Mouse (Mus musculus): ENCODE measurements around the gene Gm266. TPM values are rescaled to one million over a fixed set of nuclear protein-coding genes. Genes with fewer than 3 reads are reported as not detected.
A peak's percentile ranks its signal among the peaks of the same experiment; 100 is the strongest.

The Gm266 gene
- polyA plus RNA-seq, 1 experiment from 2014 or later, result 9.0 TPM

DNA sequence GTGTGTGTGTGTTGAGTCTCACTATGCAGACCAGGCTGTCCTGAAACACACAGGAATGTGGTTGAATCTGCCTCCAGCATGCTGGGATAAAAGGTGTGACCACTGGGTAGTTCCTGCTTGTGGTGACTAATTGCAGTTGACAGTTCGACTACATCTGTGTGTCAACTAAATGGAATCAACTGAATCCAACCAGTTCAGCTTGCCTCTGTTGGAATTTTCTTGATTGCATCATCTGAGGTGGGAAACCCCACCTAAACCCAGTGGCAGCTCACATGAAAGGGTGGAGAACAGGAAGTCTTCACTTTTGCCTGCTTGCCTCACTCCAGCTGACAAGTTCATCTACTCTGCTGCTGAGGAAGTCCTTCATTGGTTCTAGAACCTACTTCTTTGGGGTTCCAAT lies 14.5 kb downstream of the Gm266 start:
- H3K27me3 ChIP-seq, result peaks cover 20% of the 10 kb centered on the region
- no peaks in the 10 kb centered on the region for H3K9me3 ChIP-seq
- no peak overlapping the region for H3K4me3 ChIP-seq
- whole genome bisulfite sequencing, result 50% methylated on average over 1 of the region's 1 CpGs
- peaks cover 12% of the 10 kb centered on the region; the same call in 1 of the 2 replicates for H3K4me1 ChIP-seq
- no peak for ATAC-seq (ENCODE audit: low FRiP score, low read depth)
- H3K27ac ChIP-seq, result no peak overlapping the region
- no peak overlapping the region for H3K9ac ChIP-seq
- no peaks in the 10 kb centered on the region for H3K36me3 ChIP-seq
- H3K4me2 ChIP-seq (replicated peaks), result no peak overlapping the region

- Histone ChIP-seq H3K4me3 (no peak overlapping the region), H3K9ac (no peak overlapping the region), H3K36me3 (no peaks in the 10 kb centered on the region), H3K27me3 (peaks cover 25% of the 10 kb centered on the region), H3K27ac (no peak overlapping the region), H3K4me2 (replicated peaks) (no peak overlapping the region), H3K9me3 (no peaks in the 10 kb centered on the region), H3K4me1 (peaks cover 2% of the 10 kb centered on the region; the same call in 1 of the 2 replicates)
- ATAC-seq (ENCODE audit: low FRiP score, low read depth), result peak; percentile 57; the same call in 1 of the 2 replicates
- 9% methylated on average over 8 of the region's 8 CpGs for WGBS
Measured at GRCm38 (mm10) chr12:111469507-111469906, 16.1 kb downstream of the Gm266 start.

- H3K4me1 ChIP-seq, result peaks cover 2% of the 10 kb centered on the region; the same call in 1 of the 2 replicates
- 70% methylated on average over 7 of the region's 7 CpGs for WGBS
- H3K27me3 ChIP-seq, result peaks cover 20% of the 10 kb centered on the region
- H3K9me3 ChIP-seq, result no peaks in the 10 kb centered on the region
- H3K4me3 ChIP-seq, result no peak overlapping the region
- no peak overlapping the region; the same call in 1 of the 2 replicates for H3K9ac ChIP-seq
- no peaks in the 10 kb centered on the region for H3K36me3 ChIP-seq
- H3K4me2 ChIP-seq (replicated peaks), result no peak overlapping the region
- no peak for ATAC-seq (ENCODE audit: low FRiP score, low read depth)
- no peak overlapping the region for H3K27ac ChIP-seq
Measured at GRCm38 (mm10) chr12:111468206-111468605, 17.4 kb downstream of the Gm266 start.

DNA sequence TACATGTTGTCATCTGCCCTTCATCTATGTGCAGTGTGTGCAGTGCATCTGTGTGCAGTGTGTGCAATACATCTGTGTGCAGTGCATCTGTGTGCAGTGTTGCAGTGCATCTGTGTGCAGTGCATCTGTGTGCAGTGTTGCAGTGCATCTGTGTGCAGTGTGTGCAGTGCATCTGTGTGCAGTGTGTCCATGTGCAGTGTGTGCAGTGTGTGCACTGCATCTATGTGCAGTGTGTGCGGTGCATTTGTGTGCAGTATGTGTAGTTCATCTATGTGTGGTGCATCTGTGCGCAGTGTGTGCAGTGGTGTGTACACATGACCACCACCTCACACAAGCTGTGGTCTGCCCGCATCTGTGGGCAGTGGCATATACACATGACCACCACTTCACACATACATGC lies 19.3 kb downstream of the Gm266 start:
- Histone ChIP-seq H3K4me3 (no peak overlapping the region), H3K27ac (no peak overlapping the region), H3K36me3 (no peaks in the 10 kb centered on the region), H3K4me2 (replicated peaks) (no peak overlapping the region), H3K27me3 (peaks cover 24% of the 10 kb centered on the region), H3K9me3 (no peaks in the 10 kb centered on the region), H3K9ac (no peak overlapping the region), H3K4me1 (peaks cover 2% of the 10 kb centered on the region; the same call in 1 of the 2 replicates)
- 96% methylated on average over 3 of the region's 3 CpGs for WGBS
- no peak for ATAC-seq (ENCODE audit: low FRiP score, low read depth)

- Histone ChIP-seq H3K9ac (no peak overlapping the region), H3K4me3 (no peak overlapping the region), H3K9me3 (no peaks in the 10 kb centered on the region), H3K4me2 (replicated peaks) (no peak overlapping the region), H3K4me1 (no peaks in the 10 kb centered on the region), H3K27me3 (peaks cover 41% of the 10 kb centered on the region), H3K36me3 (no peaks in the 10 kb centered on the region), H3K27ac (no peak overlapping the region)
- ATAC-seq (ENCODE audit: low FRiP score, low read depth), result no peak
- WGBS, result 75% methylated on average over 7 of the region's 7 CpGs
Measured at GRCm38 (mm10) chr12:111463570-111463969, 22.1 kb downstream of the Gm266 start.

- Histone ChIP-seq H3K4me2 (replicated peaks) (no peak overlapping the region), H3K9ac (no peak overlapping the region), H3K36me3 (no peaks in the 10 kb centered on the region), H3K27ac (no peak overlapping the region), H3K27me3 (peaks cover 85% of the 10 kb centered on the region), H3K4me3 (no peak overlapping the region), H3K4me1 (peaks cover 26% of the 10 kb centered on the region), H3K9me3 (no peaks in the 10 kb centered on the region)
- WGBS, result 71% methylated on average over 1 of the region's 1 CpGs
- no peak for ATAC-seq (ENCODE audit: low FRiP score, low read depth)
Measured at GRCm38 (mm10) chr12:111457742-111458141, 27.9 kb downstream of the Gm266 start.

DNA sequence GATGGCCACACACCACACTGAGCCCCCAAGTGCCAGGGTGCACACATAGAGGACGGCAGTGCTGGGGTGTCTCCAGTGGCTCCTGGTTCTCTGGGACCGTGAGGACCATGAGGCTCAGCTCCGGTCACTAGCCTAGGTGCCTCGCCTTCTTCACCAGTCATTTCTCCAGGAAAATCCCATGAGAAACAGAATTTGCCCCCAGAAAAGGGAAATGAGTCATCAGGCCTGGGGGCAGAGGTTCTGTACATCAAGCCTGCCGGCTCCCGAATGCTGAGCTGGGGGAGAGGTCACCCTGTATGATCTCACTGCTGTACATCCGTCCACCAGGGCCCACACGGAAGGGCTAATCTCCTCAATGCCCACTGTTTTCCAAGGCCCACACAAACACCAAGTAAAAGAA lies 29.8 kb downstream of the Gm266 start:
- H3K27me3 ChIP-seq, result peaks cover 96% of the 10 kb centered on the region

DNA sequence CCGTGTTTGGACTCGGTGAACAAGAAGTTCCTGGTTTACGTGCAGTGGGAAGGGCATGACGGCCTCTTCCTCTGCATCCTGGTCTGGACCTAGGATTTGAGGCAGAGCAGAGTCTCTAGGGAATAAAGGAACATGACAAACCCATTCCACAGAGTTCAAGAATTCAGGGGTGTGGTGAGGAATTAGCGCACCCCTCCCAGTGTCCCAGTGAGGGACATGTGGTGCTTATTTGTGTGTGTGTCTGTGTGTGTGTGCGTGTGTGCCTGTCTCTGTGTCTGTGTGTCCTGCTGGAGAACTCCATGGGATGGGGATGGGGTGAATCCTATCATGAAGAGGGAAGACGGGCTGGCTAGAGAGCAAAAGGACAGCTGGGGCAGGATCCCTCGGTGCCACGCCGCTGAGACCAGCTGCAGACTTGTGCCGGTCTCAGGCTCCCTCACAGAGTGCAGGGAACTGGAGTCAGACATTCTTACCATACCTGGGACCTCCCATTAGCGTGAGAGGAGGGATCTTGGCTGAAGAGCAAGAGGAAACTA lies 30.2 kb downstream of the Gm266 start:
- Histone ChIP-seq H3K36me3 (no peaks in the 10 kb centered on the region), H3K4me1 (peaks cover 32% of the 10 kb centered on the region), H3K9ac (no peak overlapping the region), H3K9me3 (no peaks in the 10 kb centered on the region), H3K4me2 (replicated peaks) (no peak overlapping the region), H3K27me3 (peaks cover 97% of the 10 kb centered on the region), H3K27ac (no peak overlapping the region), H3K4me3 (no peak overlapping the region)
- no peak for ATAC-seq (ENCODE audit: low FRiP score, low read depth)
- WGBS, result 64% methylated on average over 12 of the region's 12 CpGs

More for the DNA sequence above, 29.8 kb downstream of the Gm266 start:
- Histone ChIP-seq H3K9me3 (no peaks in the 10 kb centered on the region), H3K4me2 (replicated peaks) (no peak overlapping the region), H3K4me3 (no peak overlapping the region), H3K4me1 (peaks cover 27% of the 10 kb centered on the region), H3K36me3 (no peaks in the 10 kb centered on the region), H3K9ac (no peak overlapping the region), H3K27ac (no peak overlapping the region)
- 67% methylated on average over 8 of the region's 8 CpGs for WGBS
- no peak for ATAC-seq (ENCODE audit: low FRiP score, low read depth)

DNA sequence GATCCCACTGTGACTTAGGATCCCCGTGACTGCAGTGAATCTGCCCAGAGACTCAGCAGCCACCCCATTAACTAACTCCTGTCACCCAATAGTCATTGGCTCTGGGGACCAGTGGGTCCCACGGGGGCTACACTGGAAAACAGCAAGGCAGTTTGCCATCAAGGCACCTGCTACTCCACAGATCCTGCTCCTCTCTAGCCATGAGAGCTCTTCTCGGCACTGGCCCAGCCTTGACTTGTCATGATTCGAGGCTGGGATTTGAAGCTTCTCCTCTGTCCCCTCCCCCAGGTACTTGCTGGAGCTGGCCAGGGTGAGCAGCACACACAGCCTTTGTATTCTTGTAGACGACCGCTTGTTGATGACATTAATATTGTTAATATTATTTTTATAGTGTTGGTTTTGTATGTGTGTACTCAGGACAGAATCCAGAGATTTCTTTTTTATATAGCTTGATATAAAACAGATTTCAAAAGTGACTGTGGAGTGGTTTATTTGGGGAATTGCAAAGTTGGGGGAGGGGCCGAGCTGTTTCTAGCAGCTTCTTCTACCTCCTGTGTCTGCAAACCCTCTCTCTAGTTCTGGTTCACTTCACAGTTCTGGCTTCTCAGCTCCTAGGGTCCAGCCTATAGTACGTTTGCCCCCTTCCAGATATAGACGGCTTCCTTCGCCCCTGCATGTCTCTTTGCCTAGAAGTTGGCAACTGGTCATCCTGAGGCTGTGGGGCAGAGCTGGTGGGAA lies 30.9 kb downstream of the Gm266 start:
- Histone ChIP-seq H3K27me3 (peaks cover 97% of the 10 kb centered on the region), H3K36me3 (no peaks in the 10 kb centered on the region), H3K4me3 (no peak overlapping the region), H3K9ac (no peak overlapping the region), H3K4me2 (replicated peaks) (no peak overlapping the region), H3K27ac (no peak overlapping the region), H3K4me1 (peaks cover 39% of the 10 kb centered on the region), H3K9me3 (no peaks in the 10 kb centered on the region)
- no peak for ATAC-seq (ENCODE audit: low FRiP score, low read depth)
- WGBS, result 53% methylated on average over 10 of the region's 10 CpGs

DNA sequence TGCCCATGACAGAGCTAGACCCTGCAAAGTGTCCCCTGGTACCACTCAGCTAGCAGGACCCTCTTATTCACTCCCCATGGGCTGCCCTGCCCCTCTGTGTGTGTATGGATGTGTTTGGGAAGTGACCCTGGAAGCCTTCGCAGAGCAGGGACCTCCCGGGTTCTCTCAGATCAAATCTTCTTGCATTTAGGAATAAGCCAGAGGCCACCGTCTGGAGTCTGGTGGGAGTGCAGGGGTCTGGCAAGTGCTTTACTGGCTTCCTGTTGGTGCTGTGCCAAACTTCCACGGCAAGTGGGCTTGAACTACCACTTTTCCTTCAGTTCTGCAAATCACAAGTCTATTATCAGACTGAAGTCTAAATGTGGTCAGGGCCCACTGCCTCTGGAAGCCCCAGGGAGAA lies 31.6 kb downstream of the Gm266 start:
- no peak overlapping the region for H3K27ac ChIP-seq

GRCm38 (mm10) chr12:111451561-111451960 lies 34.1 kb downstream of the Gm266 start:
- Histone ChIP-seq H3K27ac (no peak overlapping the region), H3K4me2 (replicated peaks) (no peak overlapping the region), H3K9ac (no peak overlapping the region), H3K4me1 (peaks cover 61% of the 10 kb centered on the region), H3K27me3 (peaks cover 97% of the 10 kb centered on the region), H3K9me3 (no peaks in the 10 kb centered on the region), H3K4me3 (no peak overlapping the region), H3K36me3 (no peaks in the 10 kb centered on the region)
- ATAC-seq (ENCODE audit: low FRiP score, low read depth), result no peak
- 78% methylated on average over 7 of the region's 7 CpGs for WGBS

More for the DNA sequence above, 31.6 kb downstream of the Gm266 start:
- no peak overlapping the region for H3K4me2 ChIP-seq (replicated peaks)
- H3K9ac ChIP-seq, result no peak overlapping the region
- no peaks in the 10 kb centered on the region for H3K36me3 ChIP-seq
- ATAC-seq (ENCODE audit: low FRiP score, low read depth), result no peak
- H3K27me3 ChIP-seq, result peaks cover 97% of the 10 kb centered on the region
- peaks cover 46% of the 10 kb centered on the region for H3K4me1 ChIP-seq
- H3K4me3 ChIP-seq, result no peak overlapping the region
- WGBS, result 12% methylated on average over 4 of the region's 4 CpGs
- H3K9me3 ChIP-seq, result no peaks in the 10 kb centered on the region

GRCm38 (mm10) chr12:111450359-111450758 lies 35.3 kb downstream of the Gm266 start:
- no peak for ATAC-seq (ENCODE audit: low FRiP score, low read depth)
- Histone ChIP-seq H3K36me3 (no peaks in the 10 kb centered on the region), H3K4me1 (peaks cover 66% of the 10 kb centered on the region), H3K27me3 (peaks cover 98% of the 10 kb centered on the region), H3K27ac (no peak overlapping the region), H3K9me3 (no peaks in the 10 kb centered on the region), H3K4me3 (no peak overlapping the region), H3K4me2 (replicated peaks) (no peak overlapping the region), H3K9ac (no peak overlapping the region)
- WGBS, result 37% methylated on average over 6 of the region's 6 CpGs
